Mouse (Mus musculus) CH12.LX (cell line): Measurements from ENCODE around the gene Gm21964. TPM values are rescaled to one million over a fixed set of nuclear protein-coding genes. Genes with fewer than 3 reads are reported as not detected.

Experiments
- polyA plus RNA-seq: library from polyadenylated mRNA; unstranded; fragments of >175 nt; gene quantifications from 2 replicates; pipeline ENCODE4 v1.2.1, GENCODE M21; 2012; ENCODE audit warnings: low read depth; ENCODE audit not compliant: insufficient read length
- total RNA-seq, 2 experiments: library from RNA; depleted of rRNA; stranded (reverse); fragments of 300-350 nt in 1 of 2; fragments of >200 nt in 1 of 2; gene quantifications; 2 replicates each; pipeline ENCODE4 v1.2.3; 2012 to 2014

Gene Gm21964
- total and polyA plus RNA-seq, 3 experiments, result not detected

Other genes with a start within 250 kb of the Gm21964 start
- gene Phlpp2, start 232.7 kb upstream of the Gm21964 start, total RNA-seq (2012; rRNA removed), result 3.1 and 3.8 TPM in 2 replicates
- gene Phlpp2, start 232.7 kb upstream of the Gm21964 start, total RNA-seq (2014; rRNA removed), result 2.9 and 3.5 TPM in 2 replicates
- gene Phlpp2, start 232.7 kb upstream of the Gm21964 start, polyA plus RNA-seq, result 8.9 and 9.2 TPM in 2 replicates
- not detected in 2 replicates for gene Marveld3, start 139.0 kb upstream of the Gm21964 start, total RNA-seq (2012; rRNA removed)
- gene Marveld3, start 139.0 kb upstream of the Gm21964 start, total RNA-seq (2014; rRNA removed), result not detected in 2 replicates
- not detected in 2 replicates for gene Marveld3, start 139.0 kb upstream of the Gm21964 start, polyA plus RNA-seq
- not detected in 2 replicates for gene Tat, start 110.8 kb upstream of the Gm21964 start, total RNA-seq (2012; rRNA removed)
- not detected in 2 replicates for gene Tat, start 110.8 kb upstream of the Gm21964 start, total RNA-seq (2014; rRNA removed)
- not detected in 2 replicates for gene Tat, start 110.8 kb upstream of the Gm21964 start, polyA plus RNA-seq
- gene Chst4, start 61.5 kb upstream of the Gm21964 start, total RNA-seq (2012; rRNA removed), result not detected in 2 replicates
- not detected in 2 replicates for gene Chst4, start 61.5 kb upstream of the Gm21964 start, total RNA-seq (2014; rRNA removed)
- not detected in 2 replicates for gene Chst4, start 61.5 kb upstream of the Gm21964 start, polyA plus RNA-seq
- gene Zfp612, start 21.5 kb upstream of the Gm21964 start, total RNA-seq (2012; rRNA removed), result 1.3 and 2.0 TPM in 2 replicates
- 0.04 and 0.08 TPM in 2 replicates for gene Zfp612, start 21.5 kb upstream of the Gm21964 start, total RNA-seq (2014; rRNA removed)
- gene Zfp612, start 21.5 kb upstream of the Gm21964 start, polyA plus RNA-seq, result 0.13 TPM in 1 of 2 replicates, not detected in the other
- not detected in 2 replicates for gene Gm17720, start 1.5 kb downstream of the Gm21964 start, total RNA-seq (2012; rRNA removed)
- gene Gm17720, start 1.5 kb downstream of the Gm21964 start, total RNA-seq (2014; rRNA removed), result not detected in 2 replicates
- gene Gm17720, start 1.5 kb downstream of the Gm21964 start, polyA plus RNA-seq, result not detected in 2 replicates
- gene Calb2, start 67.0 kb downstream of the Gm21964 start, total RNA-seq (2012; rRNA removed), result not detected in 2 replicates
- gene Calb2, start 67.0 kb downstream of the Gm21964 start, total RNA-seq (2014; rRNA removed), result not detected in 2 replicates
- not detected in 2 replicates for gene Calb2, start 67.0 kb downstream of the Gm21964 start, polyA plus RNA-seq
- gene Cmtr2, start 114.5 kb downstream of the Gm21964 start, total RNA-seq (2012; rRNA removed), result 12.8 and 14.8 TPM in 2 replicates
- 21.9 and 24.2 TPM in 2 replicates for gene Cmtr2, start 114.5 kb downstream of the Gm21964 start, total RNA-seq (2014; rRNA removed)
- gene Cmtr2, start 114.5 kb downstream of the Gm21964 start, polyA plus RNA-seq, result 8.7 and 8.8 TPM in 2 replicates
- 5.6 and 9.8 TPM in 2 replicates for gene Hydin, start 165.8 kb downstream of the Gm21964 start, total RNA-seq (2012; rRNA removed)
- 9.5 and 9.6 TPM in 2 replicates for gene Hydin, start 165.8 kb downstream of the Gm21964 start, total RNA-seq (2014; rRNA removed)
- 13.2 and 17.3 TPM in 2 replicates for gene Hydin, start 165.8 kb downstream of the Gm21964 start, polyA plus RNA-seq